In the genomic region with DNA sequence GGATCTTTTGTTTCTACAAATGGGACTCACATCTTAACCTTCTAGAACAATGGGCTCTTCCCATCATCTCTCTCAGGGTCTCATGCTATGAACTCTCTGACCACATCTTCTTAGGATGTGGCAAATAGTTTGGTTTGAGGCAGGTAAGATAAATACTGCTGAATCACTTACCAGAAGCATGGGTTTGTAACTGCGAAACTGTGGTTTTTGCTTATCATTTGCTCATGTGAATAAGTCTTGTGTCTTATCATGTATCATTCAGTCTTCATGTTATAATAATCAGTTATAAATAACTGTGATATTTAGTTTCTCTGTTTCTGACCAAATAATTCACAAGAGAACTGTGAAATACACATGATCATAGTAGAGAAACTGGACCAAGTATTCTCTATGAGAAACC, we compare ENCODE assay signal across 40 mouse cellular contexts. TPM values are rescaled to one million over a fixed set of nuclear protein-coding genes. Genes with fewer than 3 reads are reported as not detected.
"Had no signal": no experiment of that assay in that cellular context is flagged by ENCODE, and none has a peak within 500 bp of the region (broad histone marks: within the 10 kb centered on the region; RNA-seq: fewer than 3 reads in every experiment).

No protein-coding gene starts in this region.

- ATAC-seq: hindbrain, postnatal 0 days; intestine, embryonic 16.5 days; liver, embryonic 12.5 days; liver, postnatal 0 days had no signal

- H3K27ac ChIP-seq: gastrocnemius, adult 2 months; heart, adult 2 months; heart, embryonic 13.5 days; heart, embryonic 15.5 days; hindbrain, embryonic 13.5 days; hindbrain, embryonic 15.5 days; hindbrain, postnatal 0 days; left cerebral cortex, adult 2 months; limb, embryonic 10.5 days; limb, embryonic 12.5 days; liver, embryonic 12.5 days; liver, embryonic 15.5 days had no signal

- H3K4me2 ChIP-seq: heart, embryonic 11.5 days; heart, embryonic 13.5 days; heart, embryonic 15.5 days; hindbrain, embryonic 13.5 days; hindbrain, embryonic 15.5 days; limb, embryonic 12.5 days; liver, embryonic 12.5 days; liver, embryonic 15.5 days had no signal

- H3K27me3 ChIP-seq: heart, embryonic 13.5 days; heart, embryonic 15.5 days; hindbrain, embryonic 13.5 days; hindbrain, embryonic 15.5 days; limb, embryonic 12.5 days; liver, embryonic 12.5 days; liver, embryonic 15.5 days had no signal

- H3K36me3 ChIP-seq: heart, embryonic 13.5 days; heart, embryonic 15.5 days; hindbrain, embryonic 13.5 days; hindbrain, embryonic 15.5 days; limb, embryonic 10.5 days; limb, embryonic 12.5 days; liver, embryonic 12.5 days; liver, embryonic 15.5 days had no signal

- DNase-seq: gastrocnemius, adult 2 months; gastrocnemius, postnatal 10 days; gastrocnemius, postnatal 25 days; heart, adult 11 months; heart, adult 2 months; heart, postnatal 14 days; heart, postnatal 36 days; kidney, adult 18-20 months; kidney, adult 8-10 months; kidney, postnatal 10 days; kidney, postnatal 25 days; layer of hippocampus, adult 9-11 months; liver, postnatal 0 days had no signal

- H3K9ac ChIP-seq: heart, embryonic 13.5 days; heart, embryonic 15.5 days; hindbrain, embryonic 13.5 days; hindbrain, embryonic 15.5 days; limb, embryonic 12.5 days; liver, embryonic 12.5 days; liver, embryonic 15.5 days; liver, postnatal 0 days had no signal

- H3K9me3 ChIP-seq: heart, embryonic 13.5 days; heart, embryonic 15.5 days; hindbrain, embryonic 13.5 days; hindbrain, embryonic 15.5 days; limb, embryonic 10.5 days; limb, embryonic 12.5 days; liver, embryonic 12.5 days; liver, embryonic 15.5 days had no signal

- H3K4me3 ChIP-seq: gastrocnemius, adult 2 months; heart, adult 2 months; heart, embryonic 13.5 days; heart, embryonic 15.5 days; hindbrain, embryonic 13.5 days; hindbrain, embryonic 15.5 days; left cerebral cortex, adult 2 months; limb, embryonic 10.5 days; limb, embryonic 12.5 days; liver, embryonic 12.5 days; liver, embryonic 15.5 days had no signal

- H3K4me1 ChIP-seq: heart, embryonic 13.5 days; heart, embryonic 15.5 days; hindbrain, embryonic 13.5 days; hindbrain, embryonic 15.5 days; limb, embryonic 10.5 days; limb, embryonic 12.5 days; liver, embryonic 12.5 days; liver, embryonic 15.5 days had no signal

RNA-seq across cellular contexts. Expression of gene Gzmb, which starts 4.0 kb away (rescaled TPM):
- total RNA-seq: gastrocnemius, adult 2 months; gastrocnemius, postnatal 10 days; gastrocnemius, postnatal 25 days; heart, postnatal 14 days; heart, postnatal 36 days; hindbrain, postnatal 0 days; layer of hippocampus, adult 18-20 months; layer of hippocampus, adult 8-10 months; layer of hippocampus, postnatal 14 days; left cerebral cortex, adult 2 months; left cerebral cortex, postnatal 14 days; left cerebral cortex, postnatal 36 days had no signal
- polyA plus RNA-seq: heart, embryonic 11.5 days; heart, postnatal 0 days; hindbrain, embryonic 13.5 days; hindbrain, embryonic 15.5 days; hindbrain, postnatal 0 days; limb, embryonic 10.5 days; liver, embryonic 12.5 days had no signal

RNA-seq across cellular contexts. Expression of gene Gzmc, which starts 31.7 kb away (rescaled TPM):
- total RNA-seq: gastrocnemius, adult 2 months; gastrocnemius, postnatal 10 days; gastrocnemius, postnatal 25 days; heart, adult 2 months; heart, postnatal 14 days; heart, postnatal 36 days; hematopoietic stem cell, adult 5-6 weeks; hindbrain, postnatal 0 days; layer of hippocampus, adult 18-20 months; layer of hippocampus, adult 8-10 months; layer of hippocampus, postnatal 14 days; left cerebral cortex, adult 2 months; left cerebral cortex, postnatal 14 days; left cerebral cortex, postnatal 36 days had no signal
- polyA plus RNA-seq: gonadal fat pad, adult 2 months; heart, adult 2 months; heart, embryonic 11.5 days; heart, embryonic 13.5 days; heart, embryonic 15.5 days; heart, postnatal 0 days; hindbrain, embryonic 11.5 days; hindbrain, embryonic 13.5 days; hindbrain, embryonic 15.5 days; intestine, embryonic 14.5 days; intestine, embryonic 16.5 days; kidney, embryonic 14.5 days; kidney, embryonic 16.5 days; large intestine, adult 2 months; limb, embryonic 12.5 days; limb, embryonic 14.5 days; liver, adult 2 months; liver, embryonic 12.5 days had no signal

RNA-seq across cellular contexts. Expression of gene Gzmf, which starts 54.9 kb away (rescaled TPM):
- total RNA-seq: gastrocnemius, adult 2 months; gastrocnemius, postnatal 10 days; gastrocnemius, postnatal 25 days; heart, adult 2 months; heart, postnatal 14 days; heart, postnatal 36 days; hematopoietic stem cell, adult 5-6 weeks; hindbrain, postnatal 0 days; layer of hippocampus, adult 18-20 months; layer of hippocampus, adult 8-10 months; layer of hippocampus, postnatal 14 days; left cerebral cortex, adult 2 months; left cerebral cortex, postnatal 14 days; left cerebral cortex, postnatal 36 days; liver, adult 2 months had no signal
- polyA plus RNA-seq: gonadal fat pad, adult 2 months; heart, adult 2 months; heart, embryonic 11.5 days; heart, embryonic 13.5 days; heart, embryonic 15.5 days; heart, postnatal 0 days; hindbrain, embryonic 11.5 days; hindbrain, embryonic 13.5 days; hindbrain, embryonic 15.5 days; hindbrain, postnatal 0 days; intestine, embryonic 14.5 days; intestine, embryonic 16.5 days; kidney, embryonic 14.5 days; kidney, embryonic 16.5 days; large intestine, adult 2 months; limb, embryonic 10.5 days; limb, embryonic 12.5 days; liver, adult 2 months; liver, embryonic 12.5 days; liver, embryonic 15.5 days; liver, postnatal 0 days had no signal
